Mouse (Mus musculus): ENCODE data around the gene Vmn2r25.
"Not testable (repeated sequence)": the region's sequence is repeated elsewhere in the genome, so short reads cannot be mapped to it uniquely, and the experiment has no call there.

Gene Vmn2r25

DNA sequence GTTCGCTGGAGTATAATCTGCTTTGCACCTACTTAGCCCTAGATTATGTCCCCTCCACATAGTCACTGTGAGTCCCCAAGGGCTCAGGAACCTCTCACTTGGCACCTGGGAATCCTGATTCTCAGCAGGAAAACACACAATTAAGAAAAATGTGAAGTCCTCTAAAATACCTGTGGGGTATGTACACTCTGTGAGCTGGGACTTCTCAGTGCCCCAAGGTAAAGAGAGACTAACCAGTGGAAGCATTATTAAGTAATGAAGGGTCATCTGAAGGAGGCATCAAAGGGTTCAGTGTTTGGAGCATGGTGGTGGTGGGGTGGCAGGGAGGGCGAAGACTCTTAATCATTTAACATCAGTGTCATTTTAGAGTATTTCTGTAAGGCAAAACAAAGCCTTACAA is at the start of gene Vmn2r25:
Vmn2r25 (minus strand) TSS at position 101 of the 400 bp plus-strand sequence.
- not testable (repeated sequence) for DNase-seq (ENCODE audit: inconsistent age in 2 of 2, low spot score in 1 of 2)

DNA sequence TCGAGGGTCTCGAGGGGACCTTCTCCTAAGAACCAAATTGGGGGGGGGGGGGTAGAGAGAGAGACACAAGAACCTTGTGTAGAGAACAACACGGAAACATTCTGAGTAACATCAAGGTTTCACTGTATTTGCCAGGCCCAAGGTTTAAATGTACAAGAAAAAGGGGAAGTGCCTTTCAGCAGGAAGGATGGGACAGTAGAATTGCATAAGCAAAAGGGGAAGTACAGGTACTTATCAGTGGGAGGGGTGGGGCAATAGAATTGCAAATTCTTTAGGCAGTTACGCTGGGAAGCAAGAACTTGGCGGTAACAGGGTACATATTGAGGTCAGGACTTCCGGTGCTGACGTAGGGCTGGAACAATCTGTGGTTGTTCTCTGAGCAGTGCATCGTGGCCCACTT is 33.3 kb downstream of the Vmn2r25 start:
- DNase-seq (ENCODE audit: inconsistent age in 2 of 2, low spot score in 1 of 2) = no peak

DNA sequence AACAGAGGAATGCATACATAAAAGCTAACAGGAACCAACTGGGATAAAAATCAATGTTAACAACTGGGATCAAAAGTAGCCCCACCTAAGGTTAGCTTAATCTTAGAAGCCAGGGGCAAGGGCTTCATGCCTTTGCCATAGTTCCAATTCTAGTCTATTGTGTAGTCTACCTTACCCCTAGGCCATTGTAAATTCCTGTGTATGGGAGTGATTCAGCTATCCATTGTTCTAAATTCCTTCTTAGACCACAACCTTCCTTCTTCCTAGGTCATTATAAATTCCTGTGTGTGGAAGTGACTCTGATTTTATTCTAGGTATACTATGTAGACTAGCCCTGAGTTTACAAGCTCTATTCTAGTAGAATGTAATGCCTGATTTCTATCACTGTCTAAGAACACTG is 43.0 kb downstream of the Vmn2r25 start:
- DNase-seq (ENCODE audit: inconsistent age in 2 of 2, low spot score in 1 of 2) = not testable (repeated sequence)

DNA sequence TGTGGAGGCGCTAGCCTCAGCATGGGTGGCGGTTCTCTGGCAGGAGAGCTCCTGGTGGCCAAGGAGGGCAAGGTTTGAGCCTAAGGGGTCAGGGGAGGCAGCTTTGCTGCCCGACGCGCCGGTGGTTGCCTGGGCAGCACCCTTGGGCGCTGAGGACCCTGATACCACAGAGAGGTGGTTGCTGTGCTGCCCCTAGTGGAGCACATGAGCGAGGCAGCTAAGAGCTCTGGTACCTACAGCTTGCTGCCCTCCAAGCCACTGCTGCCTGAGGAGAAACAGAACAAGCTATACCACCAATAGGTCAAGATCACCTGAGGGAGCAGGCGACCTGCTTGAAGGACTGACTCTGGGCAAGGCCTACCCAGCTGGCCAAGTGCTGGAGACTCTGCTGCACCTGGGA is 59.5 kb downstream of the Vmn2r25 start:
- no peak for DNase-seq (ENCODE audit: inconsistent age in 2 of 2, low spot score in 1 of 2)

DNA sequence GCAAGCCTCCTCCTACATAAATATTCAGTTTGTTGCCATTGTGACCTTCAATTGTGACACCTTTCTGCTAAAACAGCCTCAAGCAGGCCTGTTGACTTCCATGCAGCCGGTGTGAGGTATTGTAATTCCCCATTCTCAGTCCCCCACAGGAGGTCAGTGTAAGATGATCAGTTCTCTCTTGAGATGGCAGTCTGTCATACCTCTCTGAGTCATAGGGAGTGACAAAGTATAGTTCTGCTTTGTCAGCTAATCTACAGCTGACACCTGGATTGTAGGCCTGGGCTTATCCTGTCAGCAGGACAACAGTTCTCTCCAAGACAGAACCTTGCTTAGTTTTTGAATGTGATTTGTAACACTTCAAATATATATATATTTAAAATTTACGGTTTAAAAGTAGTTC is 68.4 kb downstream of the Vmn2r25 start:
- DNase-seq (ENCODE audit: inconsistent age in 2 of 2, low spot score in 1 of 2) = no peak

DNA sequence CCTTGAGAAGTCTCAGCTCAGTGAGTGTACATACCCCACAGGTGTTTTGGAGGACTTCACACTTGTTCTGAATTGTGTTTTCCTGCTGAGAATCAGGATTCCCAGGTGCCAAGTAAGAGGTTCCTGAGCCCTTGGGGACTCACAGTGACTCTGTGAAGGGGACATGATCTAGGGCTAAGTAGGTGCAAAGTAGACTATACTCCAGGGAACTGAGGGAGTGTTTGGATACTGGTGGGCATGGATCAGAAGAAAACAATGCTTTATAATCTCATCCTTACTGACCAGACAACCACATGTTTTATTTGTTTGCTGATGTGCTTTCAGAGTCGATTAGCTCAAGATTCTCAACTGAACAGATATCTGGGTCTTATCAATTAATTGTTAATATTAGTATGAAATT is 74.7 kb downstream of the Vmn2r25 start, which contains the start of gene Vmn2r24:
Vmn2r24 (plus strand) TSS at position 301 of the 400 bp plus-strand sequence.
- no peak for DNase-seq (ENCODE audit: inconsistent age in 2 of 2, low spot score in 1 of 2)

All from adrenal gland, adult (tissue).